Mouse (Mus musculus) heart, adult 2 months (tissue): ENCODE measurements around the gene Slc28a1. TPM values are rescaled to one million over a fixed set of nuclear protein-coding genes. Genes with fewer than 3 reads are reported as not detected.
A peak's percentile ranks its signal among the peaks of the same experiment; 100 is the strongest.
"Not testable (repeated sequence)": the region's sequence is repeated elsewhere in the genome, so short reads cannot be mapped to it uniquely, and the experiment has no call there.

ENCODE experiments used
- DNase-seq, 2 experiments: peaks; one replicate each; pipeline ENCODE4 v3.0.0; 2021
- H3K27ac ChIP-seq: fragments of 200-600 bp; 2 replicates; pipeline ENCODE4 v1.8.1; 2022
- H3K27me3 ChIP-seq: fragments of 200-500 bp; 2 replicates; pipeline ENCODE4 v1.6.1; 2012; ENCODE audit warnings: mild to moderate bottlenecking, low read length, inconsistent platforms, mixed read lengths; ENCODE audit not compliant: control insufficient read depth, insufficient read depth
- H3K36me3 ChIP-seq: fragments of 200-500 bp; 2 replicates; pipeline ENCODE4 v1.6.1; 2012; ENCODE audit warnings: low read length, inconsistent platforms; ENCODE audit not compliant: control insufficient read depth, insufficient read depth
- H3K4me1 ChIP-seq: fragments of 200-500 bp; 2 replicates; pipeline ENCODE4 v1.6.1; 2011; ENCODE audit warnings: low read length; ENCODE audit not compliant: control insufficient read depth, insufficient read depth
- H3K4me3 ChIP-seq: fragments of 200-600 bp; 2 replicates; pipeline ENCODE4 v1.8.1; 2022
- H3K79me2 ChIP-seq: fragments of 200-500 bp; replicated peaks from 2 replicates; pipeline ENCODE4 v1.6.1; 2012; ENCODE audit warnings: mild to moderate bottlenecking, inconsistent platforms, low read length, moderate library complexity, mixed read lengths; ENCODE audit not compliant: control insufficient read depth, insufficient read depth
- H3K9ac ChIP-seq: fragments of 200-500 bp; 2 replicates; pipeline ENCODE4 v1.6.1; 2012; ENCODE audit warnings: low read depth, mild to moderate bottlenecking, control low read depth, inconsistent platforms, low read length, mixed read lengths
- CTCF ChIP-seq: fragments of 200-600 bp; IDR thresholded peaks from 2 replicates; pipeline ENCODE4 v1.8.1; 2022; ENCODE audit warnings: antibody characterized with exemption, mild to moderate bottlenecking, moderate library complexity
- EP300 ChIP-seq: fragments of 200-500 bp; IDR thresholded peaks from 2 replicates; pipeline ENCODE4 v1.6.1; 2011; ENCODE audit warnings: low read depth, low read length, control low read depth; ENCODE audit not compliant: insufficient read depth
- POLR2A ChIP-seq: fragments of 200-500 bp; IDR thresholded peaks from 2 replicates; pipeline ENCODE4 v1.6.1; 2011; ENCODE audit warnings: mild to moderate bottlenecking, low read depth, low read length, control low read depth; ENCODE audit not compliant: insufficient read depth
- WGBS: fragments of 180-500 bp; shearing (Covaris S2); methylation state at CpG from one replicate; pipeline ENCODE4 v1.1.7; 2018; 5-methylcytosine and 5-hydroxymethylcytosine counted together
- intact Hi-C: fragments of 180-260 bp; cut with DNase I; formaldehyde crosslinking; loops from one replicate; pipeline ENCODE4 v1.15.1; 2025
- polyA plus RNA-seq: library from polyadenylated mRNA; depleted of rRNA; stranded (reverse); fragments of >200 nt; gene quantifications from 2 replicates; pipeline ENCODE4 v1.2.3, GENCODE M21; 2012
- total RNA-seq, 2 experiments: library from RNA; stranded (reverse); gene quantifications; 2 replicates each; pipeline ENCODE4 v1.2.3; 2021

The Slc28a1 gene
- total and polyA plus RNA-seq, 3 experiments = 0.08 to 0.20 (median 0.18) TPM

DNA sequence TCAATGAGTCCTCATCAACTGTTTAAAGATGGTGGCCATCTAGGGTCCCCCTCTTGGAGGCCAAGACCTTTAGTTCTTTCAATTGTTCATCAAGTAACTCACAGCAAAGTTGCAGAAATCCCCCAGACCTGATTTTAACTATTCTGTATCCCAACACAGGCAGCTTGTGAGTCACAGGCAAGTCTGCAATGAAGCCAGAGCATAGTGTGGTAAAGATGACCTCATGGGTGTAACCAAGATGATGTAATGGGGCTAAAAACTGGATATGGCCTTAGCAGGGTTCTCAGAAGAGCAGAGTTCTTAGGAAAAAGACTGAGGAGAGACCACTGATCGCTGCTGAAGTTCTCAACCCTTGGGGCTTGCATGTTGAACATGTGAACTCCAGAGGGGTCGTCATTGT lies 69.5 kb downstream of the Slc28a1 start:
- Histone ChIP-seq H3K27ac (no peak overlapping the region), H3K27me3 (no peaks in the 10 kb centered on the region), H3K4me3 (no peak overlapping the region), H3K9ac (no peak overlapping the region), H3K4me1 (no peaks in the 10 kb centered on the region), H3K79me2 (no peaks in the 10 kb centered on the region), H3K36me3 (no peaks in the 10 kb centered on the region)
- no peak for DNase-seq
- WGBS = 81% methylated on average over 2 of the region's 2 CpGs
- intact Hi-C loops = no loop called here
- no peak for TF ChIP-seq CTCF
- no peak for TF ChIP-seq EP300
- TF ChIP-seq POLR2A = no peak

DNA sequence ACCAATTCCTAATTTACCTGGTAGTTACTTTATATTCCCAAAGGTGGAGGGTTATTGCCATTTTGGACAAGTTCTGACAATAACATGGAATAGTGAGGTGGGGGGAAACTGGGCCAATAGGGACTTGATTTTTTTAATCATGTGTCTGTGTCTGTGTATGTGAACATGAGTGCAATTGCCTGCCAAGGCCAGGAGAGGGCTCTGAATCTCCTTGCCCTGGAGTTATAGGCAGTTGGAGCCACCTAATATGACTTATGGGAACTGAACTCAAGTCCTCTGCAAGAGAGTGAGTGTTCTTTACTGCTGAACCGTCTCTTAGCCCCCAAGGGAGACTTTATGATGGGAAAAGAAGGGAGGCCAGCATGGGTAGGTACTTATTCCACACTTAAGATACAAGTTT lies 70.1 kb downstream of the Slc28a1 start:
- no peak for DNase-seq
- TF ChIP-seq EP300 (no peak), CTCF (no peak), POLR2A (no peak)
- WGBS = 75% methylated on average over 1 of the region's 1 CpGs
- H3K4me3 ChIP-seq = no peak overlapping the region
- no peak overlapping the region for H3K27ac ChIP-seq
- H3K4me1 ChIP-seq = no peaks in the 10 kb centered on the region
- no peaks in the 10 kb centered on the region for H3K79me2 ChIP-seq
- no peak overlapping the region for H3K9ac ChIP-seq
- H3K36me3 ChIP-seq = no peaks in the 10 kb centered on the region
- H3K27me3 ChIP-seq = no peaks in the 10 kb centered on the region
- intact Hi-C loops = no loop called here

DNA sequence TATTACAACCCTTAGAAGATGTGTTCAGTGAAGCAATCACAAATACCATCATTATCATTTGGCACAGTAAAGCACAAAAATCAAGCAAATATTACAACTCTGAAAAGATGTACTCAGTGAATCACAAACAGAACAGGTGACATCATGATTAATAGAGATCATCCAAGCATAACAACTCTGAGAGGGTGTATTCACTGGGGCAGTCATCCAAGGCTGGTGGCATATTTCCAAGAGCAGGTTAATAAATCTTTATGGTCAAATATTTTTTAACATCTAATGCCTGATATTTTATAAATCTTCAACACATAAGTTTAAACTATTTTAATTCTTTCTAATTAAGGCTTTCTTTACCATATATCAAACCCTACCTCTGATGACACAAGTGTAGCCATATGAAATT lies 71.4 kb downstream of the Slc28a1 start:
- H3K36me3 ChIP-seq, DNase-seq, H3K27ac ChIP-seq, H3K27me3 ChIP-seq, H3K4me3 ChIP-seq, H3K4me1 ChIP-seq, intact Hi-C loops, H3K9ac ChIP-seq, H3K79me2 ChIP-seq: not testable (repeated sequence)

DNA sequence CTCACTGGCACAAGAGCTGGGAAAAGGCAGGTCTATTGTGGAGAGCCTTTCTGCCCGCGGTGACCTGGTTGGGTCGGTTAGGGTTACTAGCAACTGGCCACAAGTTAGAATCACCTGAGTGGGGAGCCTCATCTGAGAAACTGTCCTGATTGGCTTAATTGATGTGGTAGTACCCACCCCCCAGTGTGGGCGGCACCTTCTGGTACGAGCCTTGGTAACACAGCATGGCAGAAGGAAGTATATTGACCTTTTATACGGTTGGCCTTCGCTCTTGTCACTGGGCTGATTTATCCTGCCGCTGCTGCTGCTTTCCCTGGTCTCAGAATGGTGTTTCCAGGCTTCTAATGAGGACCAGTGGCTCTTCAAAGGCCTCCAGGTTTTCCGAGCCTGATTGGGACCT lies 74.6 kb downstream of the Slc28a1 start:
- intact Hi-C loops = no loop called here
- no peak for DNase-seq
- Histone ChIP-seq H3K27me3 (no peaks in the 10 kb centered on the region), H3K79me2 (no peaks in the 10 kb centered on the region), H3K4me1 (no peaks in the 10 kb centered on the region), H3K27ac (no peak overlapping the region), H3K4me3 (no peak overlapping the region), H3K9ac (no peak overlapping the region), H3K36me3 (no peaks in the 10 kb centered on the region)
- 74% methylated on average over 9 of the region's 9 CpGs for WGBS
- TF ChIP-seq POLR2A (no peak), EP300 (no peak), CTCF (no peak)

DNA sequence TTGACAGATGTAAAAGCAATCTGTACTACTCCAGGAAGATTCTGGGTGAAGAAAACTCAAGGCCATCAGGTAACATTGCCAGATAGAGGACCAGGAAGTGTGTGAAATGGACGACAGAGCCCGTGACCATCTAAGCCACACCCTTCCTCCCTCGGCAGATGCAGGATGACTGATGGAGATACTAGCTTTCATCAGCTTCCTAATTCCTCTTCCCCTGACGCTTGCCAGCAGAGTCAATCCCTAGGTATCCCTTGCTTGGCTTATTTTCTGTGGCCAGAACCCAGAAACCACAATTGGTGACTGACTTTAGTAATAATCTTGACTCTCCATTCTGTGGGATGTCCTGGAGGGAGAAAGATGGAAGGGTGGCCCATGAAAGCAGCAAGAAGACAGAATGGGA lies 80.9 kb downstream of the Slc28a1 start:
- no peak overlapping the region for H3K9ac ChIP-seq
- H3K4me3 ChIP-seq = no peak overlapping the region
- H3K36me3 ChIP-seq = no peaks in the 10 kb centered on the region
- TF ChIP-seq POLR2A (no peak), EP300 (no peak), CTCF (no peak)
- no peaks in the 10 kb centered on the region for H3K4me1 ChIP-seq
- no peaks in the 10 kb centered on the region for H3K27me3 ChIP-seq
- DNase-seq = no peak
- no peaks in the 10 kb centered on the region for H3K79me2 ChIP-seq
- intact Hi-C loops = no loop called here
- H3K27ac ChIP-seq = no peak overlapping the region
- WGBS = 22% methylated on average over 4 of the region's 4 CpGs

DNA sequence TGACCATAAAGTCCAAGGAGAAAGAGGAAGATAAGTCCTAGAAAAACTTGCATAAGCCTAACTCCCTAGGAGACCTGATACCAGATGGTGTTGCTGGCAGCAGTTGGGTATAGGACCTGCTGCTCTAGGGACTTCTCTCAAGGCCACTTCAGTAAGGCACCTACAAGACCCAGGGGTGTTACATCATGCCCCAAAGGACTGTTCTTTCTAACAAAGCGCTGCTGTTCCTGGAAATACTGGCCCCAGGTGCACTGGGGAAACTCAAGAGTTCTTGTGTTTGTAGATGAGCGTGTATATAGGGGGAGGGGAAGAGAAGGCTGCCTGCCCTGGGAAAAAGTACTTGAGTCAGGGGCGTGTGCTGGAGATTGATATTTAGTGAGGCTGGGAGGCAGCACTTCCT lies 82.2 kb downstream of the Slc28a1 start:
- intact Hi-C loops = no loop called here
- TF ChIP-seq EP300 (no peak), CTCF (no peak), POLR2A (no peak)
- Histone ChIP-seq H3K27ac (no peak overlapping the region), H3K9ac (no peak overlapping the region), H3K36me3 (no peaks in the 10 kb centered on the region), H3K4me3 (no peak overlapping the region), H3K4me1 (no peaks in the 10 kb centered on the region), H3K79me2 (no peaks in the 10 kb centered on the region), H3K27me3 (no peaks in the 10 kb centered on the region)
- 83% methylated on average over 3 of the region's 3 CpGs for WGBS
- no peak for DNase-seq

DNA sequence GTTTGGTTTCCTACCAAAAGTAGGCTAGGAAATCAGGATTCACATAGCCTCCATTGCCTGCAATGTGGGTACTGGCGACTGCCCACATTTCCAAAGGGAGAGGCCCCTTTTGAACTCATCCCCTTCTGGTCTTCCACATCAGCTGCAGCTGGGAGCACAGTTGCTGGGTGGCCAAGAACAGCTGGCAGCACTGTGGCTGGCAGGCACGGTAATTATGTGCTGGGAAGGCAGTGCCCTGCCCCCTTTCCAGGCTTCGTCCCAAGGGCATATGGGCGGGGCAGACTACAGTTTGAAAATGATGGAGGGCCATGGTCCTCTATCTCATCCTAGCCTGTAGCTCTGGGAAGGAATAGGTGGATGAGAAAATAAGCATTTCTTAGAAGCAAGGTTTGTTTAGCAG lies 83.9 kb downstream of the Slc28a1 start:
- Histone ChIP-seq H3K4me1 (no peaks in the 10 kb centered on the region), H3K36me3 (no peaks in the 10 kb centered on the region), H3K27ac (no peak overlapping the region), H3K9ac (no peak overlapping the region), H3K27me3 (no peaks in the 10 kb centered on the region), H3K79me2 (no peaks in the 10 kb centered on the region), H3K4me3 (no peak overlapping the region)
- peak; percentile 20 to 28 for DNase-seq
- 39% methylated on average over 4 of the region's 4 CpGs for WGBS
- TF ChIP-seq CTCF = no peak
- TF ChIP-seq POLR2A = no peak
- no peak for TF ChIP-seq EP300
- intact Hi-C loops = no loop called here
